Mouse (Mus musculus): Measurements from ENCODE around the gene Atp6v1g2.

The Atp6v1g2 gene

GRCm38 (mm10) chr17:35239700-35240099 lies 6.2 kb downstream of the Atp6v1g2 start:
- DNase-seq: no peak

GRCm38 (mm10) chr17:35240384-35241304 lies 7.2 kb downstream of the Atp6v1g2 start:
- DNase-seq: no peak

GRCm38 (mm10) chr17:35241305-35242014 lies 8.0 kb downstream of the Atp6v1g2 start, which contains the start of gene Ddx39b:
TSS of gene Ddx39b (plus strand) at chr17:35241746.
- DNase-seq: peak; percentile 96 to 99

DNA sequence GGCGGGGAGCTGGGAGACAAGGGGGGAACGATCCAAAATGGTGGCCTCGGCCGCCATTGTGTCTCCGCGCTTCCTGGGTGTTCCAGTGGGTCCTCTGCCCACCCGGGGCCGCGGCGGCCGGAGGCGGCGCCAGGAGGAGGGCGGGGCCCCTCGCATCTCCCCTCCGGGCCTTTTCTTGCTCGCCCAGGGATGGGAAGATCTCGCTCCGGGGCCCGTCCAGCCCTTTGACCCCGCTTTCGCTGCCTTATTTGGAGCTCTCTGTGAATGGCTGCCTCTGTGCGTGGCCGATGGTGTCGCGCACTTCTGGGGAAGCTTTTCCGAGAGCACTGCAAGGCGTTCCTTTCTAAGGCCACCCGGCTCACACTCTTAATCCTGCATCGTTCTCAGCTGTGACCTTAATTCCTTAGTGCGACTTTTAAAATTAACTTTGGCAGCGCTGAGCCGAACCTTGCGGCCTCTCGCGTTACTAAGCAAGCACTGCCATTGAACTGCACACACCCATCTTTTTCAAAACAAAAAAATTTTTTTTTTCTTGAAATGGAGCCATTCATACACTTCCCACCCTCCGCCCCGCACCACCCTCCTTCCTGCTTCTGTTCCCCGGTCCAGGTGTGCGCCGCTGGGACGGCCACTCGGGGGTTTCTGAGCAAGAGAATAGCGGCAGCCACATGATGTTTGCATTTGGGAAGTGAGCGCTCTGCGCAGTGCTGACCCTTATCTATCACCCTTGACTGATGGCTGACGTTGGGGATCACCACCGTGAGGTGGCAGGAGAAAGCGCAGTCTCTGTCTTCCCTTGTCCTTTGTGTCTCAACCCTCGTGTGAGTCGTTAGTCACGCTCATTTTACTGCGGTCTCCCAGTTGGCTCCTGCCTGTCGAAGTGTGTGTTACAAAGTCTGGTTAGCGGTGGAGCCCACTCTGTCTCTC lies 8.8 kb downstream of the Atp6v1g2 start:
- peak; percentile 73 to 89 for DNase-seq

GRCm38 (mm10) chr17:35243086-35243485 lies 9.6 kb downstream of the Atp6v1g2 start:
- DNase-seq: peak; percentile 71 to 79

DNA sequence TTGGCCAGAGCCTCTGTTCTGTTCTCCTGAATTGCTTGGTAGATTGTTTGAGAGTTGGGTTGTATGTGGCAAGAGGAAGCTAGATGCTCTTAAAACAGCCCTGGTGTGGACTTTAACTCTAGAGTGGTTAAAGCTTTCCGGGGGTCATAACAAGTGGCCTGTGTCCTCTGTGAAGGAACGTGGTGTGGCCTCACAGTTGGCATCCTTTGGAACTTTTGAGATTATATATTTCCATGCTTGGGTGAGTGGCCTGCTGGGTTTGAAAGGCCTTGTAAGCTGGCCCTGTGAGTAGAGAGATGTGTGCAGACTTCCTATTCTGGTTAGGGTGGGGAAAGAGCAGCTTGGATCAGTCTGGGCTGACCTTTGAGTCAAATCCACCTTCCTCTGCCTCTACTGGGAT lies 11.5 kb downstream of the Atp6v1g2 start:
- peak in 1 of 2 experiments; percentile 32 for DNase-seq

- DNase-seq: peak in 1 of 2 experiments; percentile 37
Observed at GRCm38 (mm10) chr17:35245731-35246623, 12.5 kb downstream of the Atp6v1g2 start.

GRCm38 (mm10) chr17:35247144-35247543 lies 13.7 kb downstream of the Atp6v1g2 start:
- peak in 1 of 2 experiments; percentile 31 for DNase-seq

- no peak for DNase-seq
Observed at GRCm38 (mm10) chr17:35248986-35249385, 15.5 kb downstream of the Atp6v1g2 start.

- no peak for DNase-seq
Observed at GRCm38 (mm10) chr17:35249451-35250197, 16.2 kb downstream of the Atp6v1g2 start.

DNA sequence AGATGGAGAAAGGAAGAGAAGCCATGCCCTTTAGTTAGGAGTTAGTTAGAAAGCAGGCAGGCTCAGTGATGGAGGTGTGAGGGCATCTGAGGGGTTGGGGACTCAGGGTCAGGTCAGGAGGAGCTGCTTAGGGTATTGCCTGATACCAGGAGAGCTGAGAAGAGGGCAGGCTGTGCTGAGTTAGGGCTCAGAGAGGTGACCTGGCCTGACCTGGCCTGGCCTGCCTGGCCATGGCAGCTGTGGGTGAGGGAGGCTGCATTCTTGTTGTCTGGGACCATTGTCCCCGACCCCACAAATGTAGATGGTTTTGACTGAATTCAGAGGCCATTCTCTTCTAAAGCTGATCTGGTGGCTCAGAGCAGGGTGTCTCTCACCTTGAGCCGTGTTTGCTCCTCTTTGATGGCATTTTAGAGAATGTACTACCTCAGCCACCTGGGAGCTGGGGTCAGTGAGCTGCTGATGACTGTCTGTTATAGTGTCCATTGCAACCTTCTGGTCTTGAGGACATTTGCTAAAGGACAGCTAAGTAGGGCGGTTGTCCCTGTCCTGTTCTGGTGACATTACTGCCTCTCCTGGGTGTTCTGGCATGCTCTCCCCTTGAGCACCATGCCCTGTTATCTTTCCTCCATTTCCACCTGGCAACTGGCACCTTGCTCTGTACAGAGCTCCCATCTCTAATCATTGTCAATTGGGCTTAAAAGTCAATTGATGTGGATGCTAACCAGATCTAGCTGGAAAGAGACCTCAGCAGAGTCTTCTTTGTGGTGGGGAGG lies 17.1 kb downstream of the Atp6v1g2 start:
- no peak for DNase-seq

- peak; percentile 71 to 73 for DNase-seq
Observed at GRCm38 (mm10) chr17:35251162-35251719, 17.8 kb downstream of the Atp6v1g2 start.

DNA sequence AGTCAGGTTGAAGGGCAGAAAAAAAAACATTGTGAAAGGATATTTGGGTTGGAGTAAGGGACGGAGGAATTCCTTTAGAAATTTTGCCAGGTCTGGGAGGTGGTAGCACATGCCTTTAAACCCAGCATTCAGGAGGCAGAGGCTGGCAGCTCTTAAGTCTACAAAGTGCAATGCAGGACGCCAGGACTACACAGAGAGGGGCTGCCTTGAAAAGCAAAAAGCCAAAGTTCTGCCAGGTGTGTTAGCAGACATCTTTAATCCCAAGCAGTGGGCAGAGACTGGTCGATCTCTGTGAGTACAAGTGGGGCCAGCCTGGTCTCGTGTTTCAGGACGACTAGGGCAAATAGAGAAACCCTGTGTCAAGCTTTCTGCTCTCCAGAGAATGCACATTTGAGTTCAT lies 18.5 kb downstream of the Atp6v1g2 start:
- no peak for DNase-seq

DNA sequence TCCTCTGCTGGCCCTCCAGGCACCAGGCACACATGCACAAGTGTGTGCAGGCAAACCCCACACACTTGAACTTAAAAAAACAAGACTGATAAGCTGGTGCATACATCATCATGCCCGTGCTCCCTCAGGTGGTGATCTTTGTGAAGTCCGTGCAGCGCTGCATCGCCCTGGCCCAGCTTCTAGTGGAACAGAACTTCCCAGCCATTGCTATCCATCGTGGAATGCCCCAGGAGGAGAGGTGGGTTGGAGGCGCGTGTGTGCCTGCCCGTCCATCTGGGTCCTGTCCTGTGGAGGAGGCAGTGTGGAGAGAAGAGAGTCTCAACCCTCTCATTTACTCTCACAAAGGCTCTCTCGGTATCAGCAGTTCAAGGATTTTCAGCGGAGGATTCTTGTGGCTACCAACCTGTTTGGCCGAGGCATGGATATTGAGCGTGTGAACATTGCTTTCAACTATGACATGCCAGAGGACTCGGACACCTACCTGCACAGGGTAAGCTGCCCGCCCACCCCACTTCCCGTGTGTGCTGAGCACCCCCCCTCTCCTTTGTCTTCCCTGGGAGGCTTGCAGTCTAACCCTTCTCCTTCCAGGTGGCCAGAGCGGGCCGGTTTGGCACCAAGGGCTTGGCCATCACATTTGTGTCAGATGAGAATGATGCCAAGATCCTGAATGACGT lies 19.3 kb downstream of the Atp6v1g2 start:
- DNase-seq: no peak

- DNase-seq: no peak
Observed at GRCm38 (mm10) chr17:35253293-35254093, 20.0 kb downstream of the Atp6v1g2 start.

DNA sequence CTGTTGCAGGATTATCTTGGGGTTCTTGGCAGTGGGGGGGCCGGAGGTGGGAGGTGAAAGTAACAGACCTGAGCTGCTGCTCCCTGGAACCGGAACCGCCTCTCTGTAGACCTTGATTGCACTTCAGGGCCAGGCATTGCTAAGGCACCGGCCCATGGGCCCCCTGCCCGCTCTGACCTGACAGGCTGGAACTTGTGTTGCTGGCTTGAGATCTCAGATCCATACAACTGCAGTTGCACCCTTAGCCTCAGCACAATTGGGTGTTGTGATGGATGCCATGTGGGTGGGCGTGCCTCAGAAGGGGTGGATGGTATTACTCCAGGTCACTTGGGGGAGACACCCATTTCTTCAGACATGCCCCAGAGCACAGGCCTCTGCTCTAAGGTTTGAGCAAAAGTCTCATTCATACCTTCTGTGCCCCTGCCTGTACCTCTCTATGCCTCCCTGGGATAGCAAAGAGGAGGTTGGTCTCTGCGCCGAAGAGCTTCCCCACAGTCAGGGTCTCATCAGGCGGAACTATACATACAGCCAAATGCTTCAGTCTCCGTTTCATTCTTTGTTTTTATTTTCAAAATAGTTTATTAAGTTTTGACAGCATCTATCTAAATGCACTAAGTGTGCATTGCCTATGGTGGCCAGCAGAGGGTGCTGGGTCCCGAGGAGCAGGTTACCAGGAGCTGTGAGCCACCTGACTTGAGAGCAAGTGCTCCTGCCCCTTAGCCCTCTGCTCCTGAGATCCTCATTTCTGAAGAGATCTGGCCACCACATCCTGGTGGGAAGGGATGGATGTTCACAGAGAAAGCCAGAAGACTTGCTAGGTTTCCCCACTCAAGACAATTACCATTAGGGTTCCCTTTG lies 21.0 kb downstream of the Atp6v1g2 start:
- peak; percentile 61 to 77 for DNase-seq

GRCm38 (mm10) chr17:35255301-35255700 lies 21.8 kb downstream of the Atp6v1g2 start:
- DNase-seq: no peak
